Mouse (Mus musculus) hindbrain, embryonic 16.5 days (tissue): ENCODE results near the gene Syt11. TPM values are rescaled to one million over a fixed set of nuclear protein-coding genes. Genes with fewer than 3 reads are reported as not detected.

Source experiments
- polyA plus RNA-seq: library from polyadenylated mRNA; unstranded; fragments of >200 nt; fragmentation: Nextera tagmentation; extraction: Ambion mirVana; gene quantifications from 2 replicates; pipeline ENCODE4 v1.2.1, GENCODE M21; 2015

Syt11 gene
- polyA plus RNA-seq, 1 experiment from 2014 or later, result 249 TPM

Other genes starting within 250 kb of the Syt11 start
- 20.4 and 22.1 TPM in 2 replicates for gene Mex3a, start 242.8 kb downstream of the Syt11 start, polyA plus RNA-seq
- 0.15 TPM in 1 of 2 replicates, not detected in the other for gene Rab25, start 226.9 kb downstream of the Syt11 start, polyA plus RNA-seq
- 184 and 218 TPM in 2 replicates for gene Lamtor2, start 222.1 kb downstream of the Syt11 start, polyA plus RNA-seq
- 40.1 and 44.4 TPM in 2 replicates for gene Ubqln4, start 221.4 kb downstream of the Syt11 start, polyA plus RNA-seq
- gene Ssr2, start 199.3 kb downstream of the Syt11 start, polyA plus RNA-seq, result 133 and 167 TPM in 2 replicates
- 79.0 and 104 TPM in 2 replicates for gene Arhgef2, start 169.2 kb downstream of the Syt11 start, polyA plus RNA-seq
- gene Rxfp4, start 122.0 kb downstream of the Syt11 start, polyA plus RNA-seq, result not detected in 2 replicates
- gene Khdc4, start 89.4 kb downstream of the Syt11 start, polyA plus RNA-seq, result 70.2 and 81.8 TPM in 2 replicates
- 72.2 and 72.6 TPM in 2 replicates for gene Rit1, start 58.3 kb downstream of the Syt11 start, polyA plus RNA-seq
- 11.2 and 12.1 TPM in 2 replicates for gene Gon4l, start 60.1 kb upstream of the Syt11 start, polyA plus RNA-seq
- 53.9 and 55.3 TPM in 2 replicates for gene Msto1, start 138.8 kb upstream of the Syt11 start, polyA plus RNA-seq
- gene Ash1l, start 175.5 kb upstream of the Syt11 start, polyA plus RNA-seq, result 17.4 and 18.2 TPM in 2 replicates
- gene Dap3, start 176.0 kb upstream of the Syt11 start, polyA plus RNA-seq, result 127 and 130 TPM in 2 replicates